Mouse (Mus musculus) neural tube, embryonic 15.5 days (tissue): ENCODE results near the gene Clca1. TPM values are rescaled to one million over a fixed set of nuclear protein-coding genes. Genes with fewer than 3 reads are reported as not detected.

ENCODE experiments used
- polyA plus RNA-seq: library from polyadenylated mRNA; unstranded; fragments of >200 nt; fragmentation: Nextera tagmentation; extraction: Ambion mirVana; gene quantifications from 2 replicates; pipeline ENCODE4 v1.2.1, GENCODE M21; 2015

Gene Clca1
- polyA plus RNA-seq, 1 experiment from 2014 or later: not detected

Other genes starting within 250 kb of the Clca1 start
- 0.13 and 1.00 TPM in 2 replicates for gene Clca3a2, start 213.3 kb downstream of the Clca1 start, polyA plus RNA-seq
- gene Clca3b, start 183.4 kb downstream of the Clca1 start, polyA plus RNA-seq: 0.31 TPM in 1 of 2 replicates, not detected in the other
- gene Clca4b, start 100.2 kb downstream of the Clca1 start, polyA plus RNA-seq: not detected in 2 replicates
- gene Clca4a, start 57.7 kb downstream of the Clca1 start, polyA plus RNA-seq: not detected in 2 replicates
- gene Clca2, start 66.7 kb upstream of the Clca1 start, polyA plus RNA-seq: 0.55 TPM in 1 of 2 replicates, not detected in the other
- gene Odf2l, start 85.8 kb upstream of the Clca1 start, polyA plus RNA-seq: 10.2 and 11.3 TPM in 2 replicates